Mouse (Mus musculus) G1E (cell line): Measurements from ENCODE around the gene Gbgt1.

ENCODE experiments used
- CTCF ChIP-seq: IDR thresholded peaks from 2 replicates; pipeline ENCODE4 v1.5.1; 2012; ENCODE audit warnings: low read depth, low read length, inconsistent platforms, mixed read lengths
- POLR2AphosphoS5 ChIP-seq: IDR thresholded peaks from 2 replicates; pipeline ENCODE4 v1.6.1; 2012; ENCODE audit warnings: low read depth, low read length, inconsistent platforms; ENCODE audit not compliant: insufficient replicate concordance

DNA sequence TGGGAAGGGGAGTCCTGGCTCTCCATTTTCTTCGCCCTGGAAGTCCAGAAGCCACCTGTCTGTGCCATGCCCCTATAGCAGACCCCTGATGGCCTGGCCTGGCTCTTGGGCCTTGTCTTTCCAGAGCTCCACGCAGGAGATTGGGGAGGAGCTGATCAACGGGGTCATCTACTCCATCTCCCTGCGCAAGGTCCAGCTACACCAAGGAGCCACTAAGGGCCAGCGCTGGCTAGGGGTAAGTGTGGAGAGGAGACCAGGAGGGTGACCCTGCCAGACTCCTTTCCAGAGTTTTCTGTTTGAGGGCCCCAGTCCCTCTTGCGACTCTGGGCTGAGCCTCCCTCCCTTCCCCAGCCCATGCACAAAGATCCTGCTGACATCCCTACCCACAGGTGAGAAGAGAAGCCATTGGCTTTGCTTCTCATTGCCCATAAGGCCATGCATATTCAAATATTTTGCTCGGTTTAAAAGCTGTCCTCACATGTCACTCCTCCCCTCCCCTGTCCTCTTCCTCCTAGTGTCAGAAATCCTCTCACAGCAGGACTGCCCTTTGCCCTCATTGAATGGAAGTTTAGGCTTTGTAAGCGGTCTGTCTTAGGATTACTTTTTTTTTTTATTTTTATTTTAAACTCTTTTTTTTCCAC lies 44.0 kb downstream of the Gbgt1 start:
- TF ChIP-seq CTCF: no peak
- no peak for TF ChIP-seq POLR2AphosphoS5
